Mouse (Mus musculus) lung, postnatal 0 days (tissue): ENCODE data around the gene Urb1. TPM values are rescaled to one million over a fixed set of nuclear protein-coding genes. Genes with fewer than 3 reads are reported as not detected.

ENCODE experiments used
- ATAC-seq: fragments of 200-750 bp; cut with Nextera tagmentation; 2 replicates; pipeline ENCODE4 v1.8.0; 2017; ENCODE audit warnings: moderate library complexity
- DNase-seq: peaks from one replicate; pipeline ENCODE4 v3.0.0-alpha.2; 2016; ENCODE audit warnings: low spot score
- H3K27ac ChIP-seq: fragments of 300-500 bp; sonication (generic); 2 replicates; pipeline ENCODE4 v1.5.1; 2014; ENCODE audit warnings: antibody characterized with exemption, mild to moderate bottlenecking, low read length, mixed read lengths
- H3K27me3 ChIP-seq: fragments of 300-500 bp; sonication (generic); replicated peaks from 2 replicates; pipeline ENCODE4 v1.6.1; 2014; ENCODE audit warnings: low read length, mixed read lengths; ENCODE audit not compliant: insufficient read depth
- H3K36me3 ChIP-seq: fragments of 300-500 bp; sonication (generic); 2 replicates; pipeline ENCODE4 v1.6.1; 2014; ENCODE audit warnings: low read length, mixed read lengths; ENCODE audit not compliant: insufficient read depth
- H3K4me1 ChIP-seq: fragments of 300-500 bp; sonication (generic); 2 replicates; pipeline ENCODE4 v1.6.1; 2014; ENCODE audit warnings: antibody characterized with exemption, low read depth, low read length, mixed read lengths; ENCODE audit not compliant: insufficient read depth
- H3K4me2 ChIP-seq: fragments of 300-500 bp; sonication (generic); replicated peaks from 2 replicates; pipeline ENCODE4 v1.6.1; 2014; ENCODE audit warnings: low read depth, mild to moderate bottlenecking, low read length, moderate library complexity, mixed read lengths
- H3K4me3 ChIP-seq: fragments of 300-500 bp; sonication (generic); 2 replicates; pipeline ENCODE4 v1.5.1; 2014; ENCODE audit warnings: low read depth, low read length
- H3K9ac ChIP-seq: fragments of 300-500 bp; sonication (generic); replicated peaks from 2 replicates; pipeline ENCODE4 v1.6.1; 2014; ENCODE audit warnings: low read depth, mild to moderate bottlenecking
- H3K9me3 ChIP-seq: fragments of 300-500 bp; sonication (generic); 2 replicates; pipeline ENCODE4 v1.6.1; 2016; ENCODE audit warnings: low read length, mixed read lengths
- CTCF ChIP-seq: IDR thresholded peaks from 2 replicates; pipeline ENCODE4 v1.5.1; 2016; ENCODE audit warnings: antibody characterized with exemption, mild to moderate bottlenecking
- EP300 ChIP-seq: IDR thresholded peaks from 2 replicates; pipeline ENCODE4 v1.6.1; 2016; ENCODE audit warnings: antibody characterized with exemption, mild to moderate bottlenecking, control low read depth
- WGBS: fragments of 180-500 bp; shearing (Covaris S2); extraction: QIAGEN DNeasy Blood & Tissue Kit; methylation state at CpG from one replicate; pipeline ENCODE4 v1.1.7; 2014; 5-methylcytosine and 5-hydroxymethylcytosine counted together
- polyA plus RNA-seq: library from polyadenylated mRNA; unstranded; fragments of >200 nt; fragmentation: Nextera tagmentation; extraction: Ambion mirVana; gene quantifications from 2 replicates; pipeline ENCODE4 v1.2.1, GENCODE M21; 2015

The Urb1 gene
- polyA plus RNA-seq, 1 experiment from 2014 or later = 2.7 TPM

- TF ChIP-seq CTCF (no peak), EP300 (0 out of 2 replicates have a peak, but pooled peaks have one; percentile 34)
- ATAC-seq = peak; percentile 79
- Histone ChIP-seq H3K4me1 (peaks cover 5% of the 10 kb centered on the region; the same call in 1 of the 2 replicates), H3K4me3 (no peak overlapping the region), H3K36me3 (no peaks in the 10 kb centered on the region), H3K4me2 (no peak overlapping the region), H3K27ac (peak overlapping the region; percentile 62), H3K27me3 (no peaks in the 10 kb centered on the region), H3K9ac (no peak overlapping the region), H3K9me3 (no peaks in the 10 kb centered on the region)
- 54% methylated on average over 7 of the region's 7 CpGs for WGBS
- peak; percentile 85 for DNase-seq
These were observed 38.5 kb upstream of the Urb1 start for GRCm38 (mm10) chr16:90848697-90849096.

- TF ChIP-seq EP300 = no peak
- no peak for TF ChIP-seq CTCF
- Histone ChIP-seq H3K36me3 (no peaks in the 10 kb centered on the region), H3K9me3 (no peaks in the 10 kb centered on the region), H3K27me3 (no peaks in the 10 kb centered on the region), H3K27ac (no peak overlapping the region), H3K9ac (no peak overlapping the region), H3K4me2 (no peak overlapping the region), H3K4me1 (peaks cover 5% of the 10 kb centered on the region; the same call in 1 of the 2 replicates), H3K4me3 (no peak overlapping the region)
- ATAC-seq = no peak
- 77% methylated on average over 13 of the region's 13 CpGs for WGBS
- DNase-seq = no peak
These were observed 35.4 kb upstream of the Urb1 start for GRCm38 (mm10) chr16:90845591-90845990.

- Histone ChIP-seq H3K36me3 (no peaks in the 10 kb centered on the region), H3K27ac (peak overlapping the region; percentile 6; the same call in 1 of the 2 replicates), H3K27me3 (no peaks in the 10 kb centered on the region), H3K9ac (no peak overlapping the region), H3K4me3 (no peak overlapping the region), H3K4me1 (peaks cover 5% of the 10 kb centered on the region; the same call in 1 of the 2 replicates), H3K4me2 (no peak overlapping the region), H3K9me3 (no peaks in the 10 kb centered on the region)
- peak; percentile 89 for ATAC-seq
- peak; percentile 91 for DNase-seq
- TF ChIP-seq CTCF = peak; percentile 14; the same call in 1 of the 2 replicates
- TF ChIP-seq EP300 = peak; percentile 90
- WGBS = 46% methylated on average over 6 of the region's 6 CpGs
These were observed 34.8 kb upstream of the Urb1 start for GRCm38 (mm10) chr16:90845038-90845437.

DNA sequence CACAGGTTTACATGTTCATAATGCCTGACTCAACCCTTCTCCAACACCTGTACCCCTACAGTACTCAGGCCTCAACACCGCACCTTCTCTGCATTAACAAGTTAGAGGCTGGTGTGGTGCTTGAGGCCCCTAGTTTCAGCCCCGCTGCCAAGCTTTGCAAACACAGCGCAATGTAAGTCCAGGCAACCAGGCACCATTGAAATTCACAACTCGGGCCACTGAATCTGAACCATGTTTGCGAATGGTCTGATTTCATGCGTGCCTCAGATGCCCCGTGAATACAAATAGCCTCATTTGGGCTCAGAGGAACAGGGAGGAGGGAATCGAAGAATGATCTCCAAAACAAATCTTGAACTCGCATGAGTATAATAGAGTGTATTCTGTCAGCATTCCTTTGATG, 32.0 kb upstream of the Urb1 start:
- WGBS = 44% methylated on average over 9 of the region's 9 CpGs
- Histone ChIP-seq H3K9ac (no peak overlapping the region), H3K36me3 (no peaks in the 10 kb centered on the region), H3K4me2 (no peak overlapping the region), H3K4me1 (peaks cover 5% of the 10 kb centered on the region; the same call in 1 of the 2 replicates), H3K27ac (no peak overlapping the region), H3K27me3 (no peaks in the 10 kb centered on the region), H3K4me3 (no peak overlapping the region), H3K9me3 (no peaks in the 10 kb centered on the region)
- ATAC-seq = no peak
- TF ChIP-seq EP300 (no peak), CTCF (no peak)
- DNase-seq = no peak

- no peak overlapping the region for H3K4me3 ChIP-seq
- H3K4me1 ChIP-seq = no peaks in the 10 kb centered on the region; the same call in 1 of the 2 replicates
- no peak overlapping the region for H3K27ac ChIP-seq
- no peak overlapping the region for H3K9ac ChIP-seq
- H3K36me3 ChIP-seq = no peaks in the 10 kb centered on the region
- DNase-seq = no peak
- H3K9me3 ChIP-seq = no peaks in the 10 kb centered on the region
- 48% methylated on average over 8 of the region's 8 CpGs for WGBS
- H3K27me3 ChIP-seq = no peaks in the 10 kb centered on the region
- TF ChIP-seq EP300 = no peak
- TF ChIP-seq CTCF = no peak
- no peak for ATAC-seq
- H3K4me2 ChIP-seq = no peak overlapping the region
These were observed 27.2 kb upstream of the Urb1 start for GRCm38 (mm10) chr16:90837431-90837830.

- ATAC-seq = no peak
- Histone ChIP-seq H3K9me3 (no peaks in the 10 kb centered on the region), H3K4me2 (peak overlapping the region; percentile 96), H3K27ac (no peak overlapping the region), H3K4me1 (peaks cover 5% of the 10 kb centered on the region; the same call in 1 of the 2 replicates), H3K4me3 (no peak overlapping the region), H3K27me3 (no peaks in the 10 kb centered on the region), H3K9ac (no peak overlapping the region), H3K36me3 (no peaks in the 10 kb centered on the region)
- no peak for DNase-seq
- WGBS = 47% methylated on average over 9 of the region's 9 CpGs
- no peak; the same call in 1 of the 2 replicates for TF ChIP-seq CTCF
- no peak for TF ChIP-seq EP300
These were observed 23.0 kb upstream of the Urb1 start for GRCm38 (mm10) chr16:90833041-90833791.
